Mouse (Mus musculus) ES-E14 (cell line): ENCODE data around the gene Zfp978.

Source experiments
- CHD2 ChIP-seq: IDR thresholded peaks from 2 replicates; pipeline ENCODE4 v1.6.1; 2014; ENCODE audit warnings: mild to moderate bottlenecking, low read depth, low read length, inconsistent platforms
- HCFC1 ChIP-seq: IDR thresholded peaks from 2 replicates; pipeline ENCODE4 v1.6.1; 2012; ENCODE audit warnings: low read length, inconsistent platforms, borderline replicate concordance; ENCODE audit not compliant: insufficient read depth
- MAFK ChIP-seq: IDR thresholded peaks from 2 replicates; pipeline ENCODE4 v1.6.1; 2014; ENCODE audit warnings: mild to moderate bottlenecking, low read depth, low read length, inconsistent platforms; ENCODE audit not compliant: insufficient read depth
- ZC3H11A ChIP-seq: IDR thresholded peaks from 2 replicates; pipeline ENCODE4 v1.6.1; 2012; ENCODE audit warnings: low read depth, mild to moderate bottlenecking, inconsistent platforms, low read length, borderline replicate concordance
- ZNF384 ChIP-seq: IDR thresholded peaks from 2 replicates; pipeline ENCODE4 v1.6.1; 2012; ENCODE audit warnings: low read depth, low read length, inconsistent platforms

GRCm38 (mm10) chr4:147432443-147432790 is 71.3 kb downstream of the Zfp978 start:
- TF ChIP-seq HCFC1 (no peak), ZNF384 (no peak), ZC3H11A (no peak), MAFK (no peak), CHD2 (no peak)
